Mouse (Mus musculus) spleen, adult 12 weeks (tissue): ENCODE measurements around the gene Ch25h.

Source experiments
- DNase-seq: peaks from one replicate; pipeline ENCODE4 v3.0.0; 2022; ENCODE audit warnings: low spot score

Gene Ch25h

GRCm38 (mm10) chr19:34474991-34475971, at the start of gene Ch25h:
Ch25h (minus strand) TSS chr19:34475164.
- DNase-seq: no peak

- DNase-seq: no peak
Measured at GRCm38 (mm10) chr19:34524646-34525045, 49.7 kb upstream of the Ch25h start.

GRCm38 (mm10) chr19:34523106-34523725, 48.3 kb upstream of the Ch25h start:
- DNase-seq: no peak

GRCm38 (mm10) chr19:34521978-34522377, 47.0 kb upstream of the Ch25h start:
- DNase-seq: no peak

GRCm38 (mm10) chr19:34521361-34521760, 46.4 kb upstream of the Ch25h start:
- no peak for DNase-seq

- DNase-seq: no peak
Measured at GRCm38 (mm10) chr19:34520051-34520450, 45.1 kb upstream of the Ch25h start.

GRCm38 (mm10) chr19:34519646-34520045, 44.7 kb upstream of the Ch25h start:
- no peak for DNase-seq

- no peak for DNase-seq
Measured at GRCm38 (mm10) chr19:34518786-34519185, 43.8 kb upstream of the Ch25h start.

GRCm38 (mm10) chr19:34517812-34518594, 43.0 kb upstream of the Ch25h start:
- DNase-seq: no peak

GRCm38 (mm10) chr19:34517197-34517596, 42.2 kb upstream of the Ch25h start:
- DNase-seq: no peak

GRCm38 (mm10) chr19:34516346-34516745, 41.4 kb upstream of the Ch25h start:
- no peak for DNase-seq

- DNase-seq: no peak
Measured at GRCm38 (mm10) chr19:34515681-34516080, 40.7 kb upstream of the Ch25h start.

- no peak for DNase-seq
Measured at GRCm38 (mm10) chr19:34511528-34511927, 36.6 kb upstream of the Ch25h start.

GRCm38 (mm10) chr19:34510717-34511116, 35.8 kb upstream of the Ch25h start:
- no peak for DNase-seq

GRCm38 (mm10) chr19:34505161-34505721, 30.3 kb upstream of the Ch25h start:
- DNase-seq: no peak

GRCm38 (mm10) chr19:34500763-34501162, 25.8 kb upstream of the Ch25h start:
- DNase-seq: peak; percentile 42

- DNase-seq: no peak
Measured at GRCm38 (mm10) chr19:34496353-34496752, 21.4 kb upstream of the Ch25h start.

GRCm38 (mm10) chr19:34493859-34494258, 18.9 kb upstream of the Ch25h start:
- no peak for DNase-seq

GRCm38 (mm10) chr19:34483547-34483946, 8.6 kb upstream of the Ch25h start:
- DNase-seq: no peak

- no peak for DNase-seq
Measured at GRCm38 (mm10) chr19:34474228-34474990, 555 bp downstream of the Ch25h start.

GRCm38 (mm10) chr19:34471703-34472102, 3.3 kb downstream of the Ch25h start:
- DNase-seq: no peak
